Mouse (Mus musculus): ENCODE data around the gene Gm20517.

The Gm20517 gene

GRCm38 (mm10) chr17:47682836-47683235 is 71.4 kb downstream of the Gm20517 start:
- DNase-seq: no peak

- DNase-seq: peak; percentile 98
These were observed 76.3 kb downstream of the Gm20517 start for GRCm38 (mm10) chr17:47687409-47688343.

- DNase-seq: no peak
These were observed 76.9 kb downstream of the Gm20517 start, which contains the start of gene Tomm6 for GRCm38 (mm10) chr17:47688344-47688607. Tomm6 (minus strand) TSS chr17:47688386.

- peak; percentile 80 for DNase-seq
These were observed 77.5 kb downstream of the Gm20517 start, which contains the start of gene Frs3 for GRCm38 (mm10) chr17:47688608-47689575. Frs3 (plus strand) TSS chr17:47689030.

- no peak for DNase-seq
These were observed 78.5 kb downstream of the Gm20517 start for GRCm38 (mm10) chr17:47689894-47690293.

- no peak for DNase-seq
These were observed 80.3 kb downstream of the Gm20517 start for GRCm38 (mm10) chr17:47691650-47692049.

GRCm38 (mm10) chr17:47693671-47694441 is 82.5 kb downstream of the Gm20517 start:
- no peak for DNase-seq

GRCm38 (mm10) chr17:47694442-47694502 is 82.9 kb downstream of the Gm20517 start, which contains the start of gene Gm21981:
Gm21981 (minus strand) TSS chr17:47694455.
- no peak for DNase-seq

- DNase-seq: peak; percentile 98
These were observed 83.3 kb downstream of the Gm20517 start, which contains the start of gene Prickle4 for GRCm38 (mm10) chr17:47694503-47695336. Prickle4 (minus strand) TSS chr17:47694736.

- no peak for DNase-seq
These were observed 83.9 kb downstream of the Gm20517 start for GRCm38 (mm10) chr17:47695337-47695710.

GRCm38 (mm10) chr17:47698156-47698555 is 86.8 kb downstream of the Gm20517 start:
- DNase-seq: no peak

- no peak for DNase-seq
These were observed 87.7 kb downstream of the Gm20517 start for GRCm38 (mm10) chr17:47699055-47699454.

GRCm38 (mm10) chr17:47701793-47702192 is 90.4 kb downstream of the Gm20517 start:
- no peak for DNase-seq

GRCm38 (mm10) chr17:47702548-47703345 is 91.4 kb downstream of the Gm20517 start:
- no peak for DNase-seq

GRCm38 (mm10) chr17:47703556-47703955 is 92.2 kb downstream of the Gm20517 start:
- no peak for DNase-seq

- no peak for DNase-seq
These were observed 93.3 kb downstream of the Gm20517 start for GRCm38 (mm10) chr17:47704692-47705091.

- DNase-seq: no peak
These were observed 94.8 kb downstream of the Gm20517 start for GRCm38 (mm10) chr17:47706196-47706595.

- DNase-seq: no peak
These were observed 96.6 kb downstream of the Gm20517 start for GRCm38 (mm10) chr17:47707961-47708360.

GRCm38 (mm10) chr17:47708972-47709371 is 97.6 kb downstream of the Gm20517 start:
- DNase-seq: no peak

- DNase-seq: no peak
These were observed 98.6 kb downstream of the Gm20517 start for GRCm38 (mm10) chr17:47710036-47710435.

GRCm38 (mm10) chr17:47711883-47712282 is 100.5 kb downstream of the Gm20517 start:
- peak; percentile 16 for DNase-seq
